Mouse (Mus musculus): ENCODE measurements around the gene Il22ra1. TPM values are rescaled to one million over a fixed set of nuclear protein-coding genes. Genes with fewer than 3 reads are reported as not detected.

Gene Il22ra1
- polyA plus RNA-seq, 1 experiment from 2014 or later: not detected

DNA sequence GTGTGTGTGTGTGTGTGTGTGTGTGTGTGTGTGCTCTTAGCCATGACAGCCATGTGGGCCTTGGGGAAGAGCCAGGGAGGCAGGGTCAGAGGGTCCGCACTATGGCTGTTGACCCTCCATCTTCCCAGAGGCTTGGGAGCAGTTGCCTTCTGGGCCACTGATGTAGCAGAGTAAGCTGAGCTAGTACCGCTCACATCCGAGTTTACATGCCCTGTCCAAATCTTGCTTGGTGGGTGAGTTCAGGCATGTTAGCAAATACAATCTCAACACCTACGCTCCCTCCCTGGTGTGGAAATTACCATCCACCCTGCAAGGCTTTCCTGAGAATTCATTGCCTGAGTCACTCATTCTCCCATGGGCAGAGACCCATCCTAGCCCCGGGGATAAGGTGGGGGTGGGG lies 53.3 kb downstream of the Il22ra1 start:
- 88% methylated on average over 5 of the region's 5 CpGs for WGBS
- Histone ChIP-seq H3K27me3 (ENCODE audit: control insufficient read depth, insufficient read depth, low read length) (no peaks in the 10 kb centered on the region), H3K4me1 (ENCODE audit: control insufficient read depth in 2 of 2, insufficient read depth in 2 of 2, low read length in 2 of 2) (peaks cover 0 to 4% of the 10 kb centered on the region in 2 experiments; a peak in 1 of 4 replicates), H3K27ac (replicated peaks in 1 of 2; ENCODE audit: control insufficient read depth in 1 of 2, insufficient read depth in 1 of 2, low read depth in 2 of 2, low read length in 2 of 2) (no peak overlapping the region), H3K9ac (ENCODE audit: low read length) (no peak overlapping the region), H3K4me2 (ENCODE audit: low read length) (no peak overlapping the region), H3K4me3 (ENCODE audit: control insufficient read depth in 1 of 2, insufficient read depth in 1 of 2, low read depth in 1 of 2, low read length in 2 of 2) (no peak overlapping the region), H3K36me3 (ENCODE audit: control insufficient read depth, insufficient read depth, low read length) (no peaks in the 10 kb centered on the region), H3K9me3 (ENCODE audit: control insufficient read depth, low read length) (no peaks in the 10 kb centered on the region)
- no peak for ATAC-seq (ENCODE audit: insufficient number of reproducible peaks, insufficient read depth, low FRiP score, low read depth)

DNA sequence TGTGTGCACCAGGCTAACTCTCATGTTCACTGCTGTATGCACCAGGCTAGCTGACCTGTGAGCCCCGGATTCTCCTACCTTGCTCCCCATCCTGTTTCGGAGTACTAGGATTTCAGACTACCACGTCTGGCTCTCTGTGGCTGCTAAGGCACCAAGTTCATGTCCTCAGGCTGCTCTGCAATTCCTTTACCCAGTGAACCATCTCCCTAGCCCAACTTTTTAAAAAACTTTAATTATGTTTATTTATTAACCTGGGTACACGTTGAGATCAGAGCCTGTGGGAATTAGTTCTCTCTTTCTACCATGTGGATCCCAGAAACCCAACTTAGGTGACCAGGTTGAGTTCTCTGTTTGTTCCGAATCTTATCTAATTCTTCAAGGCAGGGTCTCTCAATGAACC lies 58.6 kb downstream of the Il22ra1 start:
- no peaks in the 10 kb centered on the region for H3K9me3 ChIP-seq (ENCODE audit: control insufficient read depth, low read length)
- WGBS: 79% methylated on average over 5 of the region's 5 CpGs
- ATAC-seq (ENCODE audit: insufficient number of reproducible peaks, insufficient read depth, low FRiP score, low read depth): no peak

DNA sequence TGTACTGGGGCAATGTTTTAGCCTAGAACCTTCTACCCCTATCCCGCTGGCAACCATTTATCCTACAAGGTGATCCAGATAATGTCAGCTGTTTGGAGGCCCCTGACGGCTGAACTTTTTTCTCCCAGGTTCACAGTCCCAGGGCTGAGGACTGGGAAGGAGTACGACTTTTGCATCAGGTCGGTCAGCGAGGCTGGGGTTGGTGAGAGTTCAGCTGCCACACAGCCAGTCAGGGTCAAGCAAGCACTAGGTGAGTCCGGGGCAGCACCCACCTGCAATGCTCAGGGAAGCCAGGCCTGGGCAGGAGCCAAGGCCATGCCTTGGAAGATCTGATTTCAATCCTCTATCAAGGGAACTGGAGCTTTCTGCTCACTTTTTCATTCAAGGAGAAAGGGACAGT lies 59.3 kb downstream of the Il22ra1 start:
- H3K27ac ChIP-seq (replicated peaks in 1 of 2; ENCODE audit: control insufficient read depth in 1 of 2, insufficient read depth in 1 of 2, low read depth in 2 of 2, low read length in 2 of 2): no peak overlapping the region
- H3K4me2 ChIP-seq (ENCODE audit: low read length): no peak overlapping the region
- H3K9me3 ChIP-seq (ENCODE audit: control insufficient read depth, low read length): no peaks in the 10 kb centered on the region
- ATAC-seq (ENCODE audit: insufficient number of reproducible peaks, insufficient read depth, low FRiP score, low read depth): no peak
- H3K9ac ChIP-seq (ENCODE audit: low read length): no peak overlapping the region
- H3K4me1 ChIP-seq (ENCODE audit: control insufficient read depth in 2 of 2, insufficient read depth in 2 of 2, low read length in 2 of 2): no peaks in the 10 kb centered on the region
- no peaks in the 10 kb centered on the region for H3K27me3 ChIP-seq (ENCODE audit: control insufficient read depth, insufficient read depth, low read length)
- H3K4me3 ChIP-seq (ENCODE audit: control insufficient read depth in 1 of 2, insufficient read depth in 1 of 2, low read depth in 1 of 2, low read length in 2 of 2): no peak overlapping the region
- no peaks in the 10 kb centered on the region for H3K36me3 ChIP-seq (ENCODE audit: control insufficient read depth, insufficient read depth, low read length)
- WGBS: 86% methylated on average over 6 of the region's 6 CpGs

More for the DNA sequence above, 58.6 kb downstream of the Il22ra1 start:
- H3K4me3 ChIP-seq (ENCODE audit: control insufficient read depth in 1 of 2, insufficient read depth in 1 of 2, low read depth in 1 of 2, low read length in 2 of 2): no peak overlapping the region
- no peak overlapping the region for H3K4me2 ChIP-seq (ENCODE audit: low read length)
- no peak overlapping the region for H3K27ac ChIP-seq (replicated peaks in 1 of 2; ENCODE audit: control insufficient read depth in 1 of 2, insufficient read depth in 1 of 2, low read depth in 2 of 2, low read length in 2 of 2)
- no peaks in the 10 kb centered on the region for H3K36me3 ChIP-seq (ENCODE audit: control insufficient read depth, insufficient read depth, low read length)
- no peaks in the 10 kb centered on the region for H3K4me1 ChIP-seq (ENCODE audit: control insufficient read depth in 2 of 2, insufficient read depth in 2 of 2, low read length in 2 of 2)
- H3K27me3 ChIP-seq (ENCODE audit: control insufficient read depth, insufficient read depth, low read length): no peaks in the 10 kb centered on the region
- no peak overlapping the region for H3K9ac ChIP-seq (ENCODE audit: low read length)

DNA sequence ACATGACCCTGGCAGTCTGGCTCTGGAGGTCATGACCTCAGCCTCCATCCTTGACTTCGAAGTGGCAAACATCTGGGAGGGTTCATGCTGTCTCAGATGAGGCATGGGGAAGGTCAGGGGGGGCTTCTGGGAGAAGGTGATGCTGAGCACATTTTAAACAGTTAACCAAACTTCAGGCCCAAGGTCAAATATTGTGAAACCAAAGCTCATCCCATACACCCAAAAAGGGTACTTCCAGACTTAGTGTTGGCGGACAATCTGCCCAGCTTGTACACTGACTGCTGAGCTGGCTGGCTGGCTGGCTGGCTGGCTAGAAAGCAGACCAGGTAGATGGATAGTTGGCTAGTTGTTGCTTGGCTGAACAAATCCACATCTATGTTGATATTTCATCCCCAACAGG lies 61.2 kb downstream of the Il22ra1 start:
- Histone ChIP-seq H3K4me3 (ENCODE audit: control insufficient read depth in 1 of 2, insufficient read depth in 1 of 2, low read depth in 1 of 2, low read length in 2 of 2) (no peak overlapping the region), H3K9ac (ENCODE audit: low read length) (no peak overlapping the region), H3K9me3 (ENCODE audit: control insufficient read depth, low read length) (0 out of 2 replicates have a peak, but pooled peaks cover 4% of the 10 kb centered on the region), H3K27ac (replicated peaks in 1 of 2; ENCODE audit: control insufficient read depth in 1 of 2, insufficient read depth in 1 of 2, low read depth in 2 of 2, low read length in 2 of 2) (no peak overlapping the region), H3K27me3 (ENCODE audit: control insufficient read depth, insufficient read depth, low read length) (no peaks in the 10 kb centered on the region), H3K36me3 (ENCODE audit: control insufficient read depth, insufficient read depth, low read length) (no peaks in the 10 kb centered on the region), H3K4me2 (ENCODE audit: low read length) (no peak overlapping the region), H3K4me1 (ENCODE audit: control insufficient read depth in 2 of 2, insufficient read depth in 2 of 2, low read length in 2 of 2) (no peaks in the 10 kb centered on the region)
- WGBS: 66% methylated on average over 2 of the region's 2 CpGs
- ATAC-seq (ENCODE audit: insufficient number of reproducible peaks, insufficient read depth, low FRiP score, low read depth): no peak

DNA sequence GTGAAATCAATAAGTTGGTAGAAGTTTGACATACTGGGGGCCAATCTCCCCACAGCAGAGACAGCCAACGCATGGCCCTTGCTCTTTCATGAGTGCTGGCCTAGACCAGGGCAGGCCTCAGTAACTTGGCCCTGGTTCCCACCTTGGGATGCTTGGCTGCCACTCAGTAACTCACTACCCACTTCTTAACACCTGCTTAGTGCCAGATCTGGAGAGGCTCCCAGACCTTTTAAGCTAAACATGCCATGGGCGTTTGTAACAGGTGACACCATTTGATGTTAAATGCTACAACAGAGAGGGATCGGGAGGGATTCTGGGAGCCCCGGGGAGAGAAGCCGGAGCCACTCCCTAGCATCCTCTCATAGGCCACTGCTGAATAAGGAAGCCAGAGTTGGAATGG lies 64.8 kb downstream of the Il22ra1 start:
- no peak overlapping the region for H3K4me2 ChIP-seq (ENCODE audit: low read length)
- no peaks in the 10 kb centered on the region for H3K36me3 ChIP-seq (ENCODE audit: control insufficient read depth, insufficient read depth, low read length)
- H3K9me3 ChIP-seq (ENCODE audit: control insufficient read depth, low read length): 0 out of 2 replicates have a peak, but pooled peaks cover 4% of the 10 kb centered on the region
- H3K9ac ChIP-seq (ENCODE audit: low read length): no peak overlapping the region
- H3K4me1 ChIP-seq (ENCODE audit: control insufficient read depth in 2 of 2, insufficient read depth in 2 of 2, low read length in 2 of 2): peaks cover 3 to 7% of the 10 kb centered on the region in 2 experiments
- ATAC-seq (ENCODE audit: insufficient number of reproducible peaks, insufficient read depth, low FRiP score, low read depth): no peak
- H3K27me3 ChIP-seq (ENCODE audit: control insufficient read depth, insufficient read depth, low read length): no peaks in the 10 kb centered on the region
- 93% methylated on average over 5 of the region's 5 CpGs for WGBS
- no peak overlapping the region for H3K4me3 ChIP-seq (ENCODE audit: control insufficient read depth in 1 of 2, insufficient read depth in 1 of 2, low read depth in 1 of 2, low read length in 2 of 2)
- H3K27ac ChIP-seq (replicated peaks in 1 of 2; ENCODE audit: control insufficient read depth in 1 of 2, insufficient read depth in 1 of 2, low read depth in 2 of 2, low read length in 2 of 2): no peak overlapping the region

DNA sequence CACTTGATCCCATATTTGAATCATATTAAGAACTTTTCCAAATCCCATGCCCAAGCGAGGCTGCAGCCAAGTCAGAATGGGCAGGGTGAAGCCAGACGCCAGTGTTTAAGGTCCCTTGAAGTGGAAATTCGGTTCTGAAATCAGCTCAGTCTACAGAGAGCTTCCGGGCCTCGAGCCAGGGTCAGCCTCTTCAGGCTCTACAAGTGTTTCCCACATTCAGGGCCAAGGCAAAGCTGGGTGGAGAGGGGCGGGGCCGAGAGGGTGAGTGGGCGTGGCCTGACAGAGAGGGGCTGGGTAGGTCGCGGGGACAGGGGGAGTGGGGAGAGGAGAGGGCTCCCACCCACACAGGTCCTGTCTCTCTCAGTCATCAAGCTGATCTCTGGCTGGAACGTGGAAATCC lies 70.0 kb downstream of the Il22ra1 start:
- Histone ChIP-seq H3K4me3 (ENCODE audit: control insufficient read depth in 1 of 2, insufficient read depth in 1 of 2, low read depth in 1 of 2, low read length in 2 of 2) (no peak overlapping the region), H3K27ac (replicated peaks in 1 of 2; ENCODE audit: control insufficient read depth in 1 of 2, insufficient read depth in 1 of 2, low read depth in 2 of 2, low read length in 2 of 2) (no peak overlapping the region), H3K9ac (ENCODE audit: low read length) (no peak overlapping the region)

DNA sequence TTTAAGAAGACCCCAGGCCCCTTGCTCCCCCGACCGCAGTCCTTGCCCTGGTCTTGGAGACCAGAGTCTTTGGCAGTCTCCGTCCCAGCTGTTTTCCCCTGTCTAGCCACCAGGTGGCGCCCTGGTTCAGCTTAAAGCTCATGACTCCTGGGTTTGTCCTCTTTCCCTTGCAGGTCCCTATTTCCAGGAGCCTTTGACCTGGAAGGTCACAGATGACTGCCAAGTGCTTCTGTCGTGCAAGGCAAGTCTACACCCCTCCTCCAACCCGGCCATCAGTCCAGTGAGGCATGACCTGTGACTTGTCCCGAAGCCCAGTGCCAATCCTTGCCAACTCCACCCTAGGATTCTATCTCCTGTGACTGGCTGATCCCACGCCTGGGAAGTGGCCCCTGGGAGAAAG lies 73.6 kb downstream of the Il22ra1 start:
- Histone ChIP-seq H3K9me3 (ENCODE audit: control insufficient read depth, low read length) (no peaks in the 10 kb centered on the region), H3K9ac (ENCODE audit: low read length) (no peak overlapping the region), H3K4me2 (ENCODE audit: low read length) (no peak overlapping the region), H3K27me3 (ENCODE audit: control insufficient read depth, insufficient read depth, low read length) (no peaks in the 10 kb centered on the region), H3K4me3 (ENCODE audit: control insufficient read depth in 1 of 2, insufficient read depth in 1 of 2, low read depth in 1 of 2, low read length in 2 of 2) (no peak overlapping the region), H3K27ac (replicated peaks in 1 of 2; ENCODE audit: control insufficient read depth in 1 of 2, insufficient read depth in 1 of 2, low read depth in 2 of 2, low read length in 2 of 2) (no peak overlapping the region), H3K4me1 (ENCODE audit: control insufficient read depth in 2 of 2, insufficient read depth in 2 of 2, low read length in 2 of 2) (peaks cover 6 to 13% of the 10 kb centered on the region in 2 experiments), H3K36me3 (ENCODE audit: control insufficient read depth, insufficient read depth, low read length) (no peaks in the 10 kb centered on the region)
- 15% methylated on average over 8 of the region's 8 CpGs for WGBS
- ATAC-seq (ENCODE audit: insufficient number of reproducible peaks, insufficient read depth, low FRiP score, low read depth): no peak

More for the DNA sequence above, 70.0 kb downstream of the Il22ra1 start:
- no peaks in the 10 kb centered on the region for H3K27me3 ChIP-seq (ENCODE audit: control insufficient read depth, insufficient read depth, low read length)
- H3K36me3 ChIP-seq (ENCODE audit: control insufficient read depth, insufficient read depth, low read length): no peaks in the 10 kb centered on the region
- peaks cover 6 to 13% of the 10 kb centered on the region in 2 experiments for H3K4me1 ChIP-seq (ENCODE audit: control insufficient read depth in 2 of 2, insufficient read depth in 2 of 2, low read length in 2 of 2)
- 13% methylated on average over 11 of the region's 11 CpGs for WGBS
- no peaks in the 10 kb centered on the region for H3K9me3 ChIP-seq (ENCODE audit: control insufficient read depth, low read length)
- peak overlapping the region; percentile 8; the same call in 1 of the 2 replicates for H3K4me2 ChIP-seq (ENCODE audit: low read length)
- ATAC-seq (ENCODE audit: insufficient number of reproducible peaks, insufficient read depth, low FRiP score, low read depth): peak; percentile 51; the same call in 1 of the 2 replicates

Data from heart, embryonic 14.5 days (tissue).